Mouse (Mus musculus): ENCODE results near the gene Nlgn2.

- no peak for TF ChIP-seq CTCF (IDR thresholded peaks at IDR 0.05; ENCODE audit: low read depth, low read length)
- no peak for TF ChIP-seq POLR2A (IDR thresholded peaks at IDR 0.05; ENCODE audit: insufficient read depth, low read length)
- no peak for TF ChIP-seq EP300 (IDR thresholded peaks at IDR 0.05; ENCODE audit: insufficient read depth, low read depth, low read length)
Measured at GRCm38 (mm10) chr11:69822080-69822479, 15.5 kb downstream of the Nlgn2 start, which contains the start of gene Spem1.

Data from ES-Bruce4 (cell line).